Mouse (Mus musculus) heart, postnatal 0 days (tissue): Measurements from ENCODE around the gene Raf1.

ENCODE experiments used
- CTCF ChIP-seq: IDR thresholded peaks from 2 replicates; pipeline ENCODE4 v1.5.1; 2016; ENCODE audit warnings: antibody characterized with exemption, control low read depth, low read depth
- EP300 ChIP-seq: IDR thresholded peaks from 2 replicates; pipeline ENCODE4 v1.6.1; 2016; ENCODE audit warnings: antibody characterized with exemption, low read depth

GRCm38 (mm10) chr6:115580810-115581209 is 95.6 kb downstream of the Raf1 start:
- TF ChIP-seq CTCF, result no peak
- TF ChIP-seq EP300, result no peak
